Comparison of ENCODE assay signal across 8 mouse cellular contexts in genomic region chr11:106214856-106215255, GRCm38 (mm10). TPM values are rescaled to one million over a fixed set of nuclear protein-coding genes. Genes with fewer than 3 reads are reported as not detected.
DNase-seq lines count a peak whose midpoint lies in the region; ATAC-seq and TF ChIP-seq lines count a peak whose summit lies in the region.

No protein-coding gene starts in this region.

- ATAC-seq in kidney, embryonic 16.5 days (ENCODE audit: low FRiP score, low TSS enrichment), result no peak
- ATAC-seq in embryonic facial prominence, embryonic 11.5 days (replicated peaks; ENCODE audit: insufficient number of reproducible peaks, low FRiP score, low TSS enrichment, low read depth), result no peak
- no peak for ATAC-seq in hindbrain, embryonic 14.5 days (ENCODE audit: low FRiP score)
- no peak for ATAC-seq in midbrain, embryonic 14.5 days (ENCODE audit: low FRiP score, low TSS enrichment)

- TF ChIP-seq POLR2A in kidney, adult 2 months (IDR thresholded peaks at IDR 0.05; ENCODE audit: low read depth, low read length), result no peak
- no peak for TF ChIP-seq POLR2A in thymus, adult 2 months (IDR thresholded peaks at IDR 0.05; ENCODE audit: control insufficient read depth, extremely low read depth, insufficient read depth, low read length, poor library complexity)

- peak overlapping the region; percentile 73 for H3K4me2 ChIP-seq in kidney, embryonic 16.5 days (replicated peaks; ENCODE audit: low read depth, low read length)
- H3K4me2 ChIP-seq in embryonic facial prominence, embryonic 11.5 days (ENCODE audit: low read depth, low read length), result no peak overlapping the region; the same call in 1 of the 2 replicates
- H3K4me2 ChIP-seq in hindbrain, embryonic 14.5 days (replicated peaks), result peak overlapping the region; percentile 77
- peak overlapping the region; percentile 76 for H3K4me2 ChIP-seq in midbrain, embryonic 14.5 days (ENCODE audit: low read length)

- no peaks in the 10 kb centered on the region for H3K9me3 ChIP-seq in kidney, embryonic 16.5 days (ENCODE audit: low read length)
- no peaks in the 10 kb centered on the region for H3K9me3 ChIP-seq in embryonic facial prominence, embryonic 11.5 days (replicated peaks; ENCODE audit: control insufficient read depth, low read length)
- no peaks in the 10 kb centered on the region for H3K9me3 ChIP-seq in hindbrain, embryonic 14.5 days (ENCODE audit: control insufficient read depth, low read length)
- no peaks in the 10 kb centered on the region for H3K9me3 ChIP-seq in midbrain, embryonic 14.5 days (ENCODE audit: control insufficient read depth, low read length)

- no peak overlapping the region for H3K9ac ChIP-seq in kidney, embryonic 16.5 days (replicated peaks; ENCODE audit: low read length)
- H3K9ac ChIP-seq in embryonic facial prominence, embryonic 11.5 days (replicated peaks; ENCODE audit: low read length), result no peak overlapping the region
- peak overlapping the region; percentile 99; the same call in 1 of the 2 replicates for H3K9ac ChIP-seq in hindbrain, embryonic 14.5 days
- no peak overlapping the region; the same call in 1 of the 2 replicates for H3K9ac ChIP-seq in midbrain, embryonic 14.5 days (replicated peaks; ENCODE audit: low read length)

- WGBS in kidney, embryonic 16.5 days, result 93% methylated on average over 5 of the region's 5 CpGs
- WGBS in kidney, adult 2 months, result 84% methylated on average over 5 of the region's 5 CpGs
- 91% methylated on average over 5 of the region's 5 CpGs for WGBS in embryonic facial prominence, embryonic 11.5 days
- WGBS in hindbrain, embryonic 14.5 days, result 91% methylated on average over 5 of the region's 5 CpGs
- WGBS in midbrain, embryonic 14.5 days, result 91% methylated on average over 5 of the region's 5 CpGs
- 94% methylated on average over 5 of the region's 5 CpGs for WGBS in thymus, adult 2 months

- no peaks in the 10 kb centered on the region for H3K27me3 ChIP-seq in kidney, embryonic 16.5 days (ENCODE audit: insufficient read depth, low read length)
- no peaks in the 10 kb centered on the region for H3K27me3 ChIP-seq in kidney, adult 2 months (replicated peaks; ENCODE audit: control insufficient read depth, insufficient read depth, low read length)
- H3K27me3 ChIP-seq in embryonic facial prominence, embryonic 11.5 days (ENCODE audit: control insufficient read depth, insufficient read depth, low read length), result no peaks in the 10 kb centered on the region
- no peaks in the 10 kb centered on the region for H3K27me3 ChIP-seq in hindbrain, embryonic 14.5 days (ENCODE audit: control insufficient read depth, insufficient read depth, low read length)
- H3K27me3 ChIP-seq in midbrain, embryonic 14.5 days (ENCODE audit: control insufficient read depth, insufficient read depth, low read length), result no peaks in the 10 kb centered on the region
- H3K27me3 ChIP-seq in thymus, adult 2 months (ENCODE audit: control insufficient read depth, insufficient read depth, low read length), result no peaks in the 10 kb centered on the region

- no peak for DNase-seq in kidney, adult 2 months
- DNase-seq in embryonic facial prominence, embryonic 11.5 days (ENCODE audit: low spot score), result no peak
- DNase-seq in hindbrain, embryonic 14.5 days (ENCODE audit: low spot score), result no peak
- no peak for DNase-seq in midbrain, embryonic 14.5 days
- no peak for DNase-seq in urinary bladder, postnatal 4 days (ENCODE audit: low spot score in 2 of 2)
- no peak for DNase-seq in thymus, adult 2 months
- no peak for DNase-seq in frontal cortex, postnatal 14 days (ENCODE audit: low spot score in 2 of 2)

- H3K4me3 ChIP-seq in kidney, embryonic 16.5 days (ENCODE audit: low read length), result peak overlapping the region; percentile 90; the same call in 1 of the 2 replicates
- no peak overlapping the region for H3K4me3 ChIP-seq in kidney, adult 2 months (ENCODE audit: insufficient read depth, low read depth, low read length)
- H3K4me3 ChIP-seq in embryonic facial prominence, embryonic 11.5 days (ENCODE audit: low read depth, low read length), result peak overlapping the region; percentile 97; the same call in 1 of the 2 replicates
- H3K4me3 ChIP-seq in hindbrain, embryonic 14.5 days (replicated peaks; ENCODE audit: low read length), result peak overlapping the region; percentile 99; the same call in 1 of the 2 replicates
- peak overlapping the region; percentile 96; the same call in 1 of the 2 replicates for H3K4me3 ChIP-seq in midbrain, embryonic 14.5 days (replicated peaks; ENCODE audit: low read depth, low read length)
- H3K4me3 ChIP-seq in thymus, adult 2 months (ENCODE audit: control insufficient read depth, insufficient read depth, low read length), result no peak overlapping the region

- TF ChIP-seq CTCF in kidney, adult 2 months (conservative IDR thresholded peaks at IDR 0.05; ENCODE audit: insufficient read depth, insufficient read length, low read depth, low read length), result no peak
- no peak for TF ChIP-seq CTCF in thymus, adult 2 months (IDR thresholded peaks at IDR 0.05; ENCODE audit: borderline replicate concordance, control insufficient read depth, extremely low read depth, insufficient read depth, low read length, poor library complexity)

- H3K36me3 ChIP-seq in kidney, embryonic 16.5 days (ENCODE audit: insufficient read depth, low read length), result peaks cover 23% of the 10 kb centered on the region
- peaks cover 9% of the 10 kb centered on the region for H3K36me3 ChIP-seq in kidney, adult 2 months (ENCODE audit: control insufficient read depth, insufficient read depth, low read length)
- H3K36me3 ChIP-seq in embryonic facial prominence, embryonic 11.5 days (replicated peaks; ENCODE audit: control insufficient read depth, insufficient read depth, low read depth, low read length), result peaks cover 2% of the 10 kb centered on the region
- peaks cover 33% of the 10 kb centered on the region for H3K36me3 ChIP-seq in hindbrain, embryonic 14.5 days (replicated peaks; ENCODE audit: control insufficient read depth, insufficient read depth)
- peaks cover 32% of the 10 kb centered on the region for H3K36me3 ChIP-seq in midbrain, embryonic 14.5 days (ENCODE audit: control insufficient read depth, insufficient read depth, low read length)
- H3K36me3 ChIP-seq in thymus, adult 2 months (ENCODE audit: control insufficient read depth, insufficient read depth, low read length), result peaks cover 18% of the 10 kb centered on the region

- no peak overlapping the region for H3K27ac ChIP-seq in kidney, embryonic 16.5 days (ENCODE audit: low read length)
- H3K27ac ChIP-seq in kidney, adult 2 months (ENCODE audit: insufficient read depth, low read depth, low read length), result no peak overlapping the region
- no peak overlapping the region for H3K27ac ChIP-seq in embryonic facial prominence, embryonic 11.5 days (replicated peaks; ENCODE audit: low read depth, low read length)
- H3K27ac ChIP-seq in hindbrain, embryonic 14.5 days, result no peak overlapping the region
- H3K27ac ChIP-seq in midbrain, embryonic 14.5 days (replicated peaks; ENCODE audit: low read depth, low read length), result no peak overlapping the region
- H3K27ac ChIP-seq in thymus, adult 2 months (ENCODE audit: control insufficient read depth, insufficient read depth, low read length), result no peak overlapping the region

- H3K4me1 ChIP-seq in kidney, embryonic 16.5 days (ENCODE audit: insufficient read depth, low read length), result peaks cover 24% of the 10 kb centered on the region
- peaks cover 12% of the 10 kb centered on the region; the same call in 1 of the 2 replicates for H3K4me1 ChIP-seq in kidney, adult 2 months (ENCODE audit: control insufficient read depth, insufficient read depth, low read length)
- H3K4me1 ChIP-seq in embryonic facial prominence, embryonic 11.5 days (ENCODE audit: control insufficient read depth, insufficient read depth, low read length), result no peaks in the 10 kb centered on the region
- peaks cover 31% of the 10 kb centered on the region for H3K4me1 ChIP-seq in hindbrain, embryonic 14.5 days (replicated peaks; ENCODE audit: control insufficient read depth, insufficient read depth, low read length)
- peaks cover 29% of the 10 kb centered on the region for H3K4me1 ChIP-seq in midbrain, embryonic 14.5 days (ENCODE audit: control insufficient read depth, insufficient read depth, low read length)
- peaks cover 9% of the 10 kb centered on the region; the same call in 1 of the 2 replicates for H3K4me1 ChIP-seq in thymus, adult 2 months (replicated peaks; ENCODE audit: control insufficient read depth, insufficient read depth, low read length)

RNA-seq across cellular contexts. Expression of gene Ccdc47, which starts 1.3 kb away (rescaled TPM):
- polyA plus RNA-seq in kidney, embryonic 16.5 days (2015; fragmentation: Nextera tagmentation; extraction: Ambion mirVana), result 96.0 and 101 TPM in 2 replicates
- polyA plus RNA-seq in kidney, adult 2 months (2012; rRNA removed), result 14.0 and 20.6 TPM in 2 replicates
- 65.3 and 70.5 TPM in 2 replicates for polyA plus RNA-seq in embryonic facial prominence, embryonic 11.5 days (2014; fragmentation: Nextera tagmentation; extraction: Ambion mirVana)
- 76.6 and 94.5 TPM in 2 replicates for polyA plus RNA-seq in hindbrain, embryonic 14.5 days (2014; fragmentation: Nextera tagmentation; extraction: Ambion mirVana)
- polyA plus RNA-seq in midbrain, embryonic 14.5 days (2014; fragmentation: Nextera tagmentation; extraction: Ambion mirVana), result 48.7 and 87.5 TPM in 2 replicates
- 15.5 and 16.9 TPM in 2 replicates for polyA plus RNA-seq in thymus, adult 2 months (2012; rRNA removed)

RNA-seq across cellular contexts. Expression of gene Ddx42, which starts 1.9 kb away (rescaled TPM):
- polyA plus RNA-seq in kidney, embryonic 16.5 days (2015; fragmentation: Nextera tagmentation; extraction: Ambion mirVana), result 81.5 and 88.1 TPM in 2 replicates
- 8.3 and 10.0 TPM in 2 replicates for polyA plus RNA-seq in kidney, adult 2 months (2012; rRNA removed)
- 95.4 and 102 TPM in 2 replicates for polyA plus RNA-seq in embryonic facial prominence, embryonic 11.5 days (2014; fragmentation: Nextera tagmentation; extraction: Ambion mirVana)
- 78.0 and 82.2 TPM in 2 replicates for polyA plus RNA-seq in hindbrain, embryonic 14.5 days (2014; fragmentation: Nextera tagmentation; extraction: Ambion mirVana)
- 56.3 and 88.3 TPM in 2 replicates for polyA plus RNA-seq in midbrain, embryonic 14.5 days (2014; fragmentation: Nextera tagmentation; extraction: Ambion mirVana)
- polyA plus RNA-seq in thymus, adult 2 months (2012; rRNA removed), result 16.7 and 19.9 TPM in 2 replicates

RNA-seq across cellular contexts. Expression of gene Strada, which starts 12.9 kb away (rescaled TPM):
- polyA plus RNA-seq in kidney, embryonic 16.5 days (2015; fragmentation: Nextera tagmentation; extraction: Ambion mirVana), result 32.1 and 33.3 TPM in 2 replicates
- polyA plus RNA-seq in kidney, adult 2 months (2012; rRNA removed), result 28.4 and 28.5 TPM in 2 replicates
- polyA plus RNA-seq in embryonic facial prominence, embryonic 11.5 days (2014; fragmentation: Nextera tagmentation; extraction: Ambion mirVana), result 33.4 and 35.8 TPM in 2 replicates
- polyA plus RNA-seq in hindbrain, embryonic 14.5 days (2014; fragmentation: Nextera tagmentation; extraction: Ambion mirVana), result 27.4 and 30.1 TPM in 2 replicates
- 30.0 and 30.5 TPM in 2 replicates for polyA plus RNA-seq in midbrain, embryonic 14.5 days (2014; fragmentation: Nextera tagmentation; extraction: Ambion mirVana)
- 40.3 and 40.5 TPM in 2 replicates for polyA plus RNA-seq in thymus, adult 2 months (2012; rRNA removed)

RNA-seq across cellular contexts. Expression of gene Ftsj3, which starts 41.0 kb away (rescaled TPM):
- 60.5 and 60.7 TPM in 2 replicates for polyA plus RNA-seq in kidney, embryonic 16.5 days (2015; fragmentation: Nextera tagmentation; extraction: Ambion mirVana)
- polyA plus RNA-seq in kidney, adult 2 months (2012; rRNA removed), result 11.7 TPM in 2 replicates
- polyA plus RNA-seq in embryonic facial prominence, embryonic 11.5 days (2014; fragmentation: Nextera tagmentation; extraction: Ambion mirVana), result 76.2 and 80.5 TPM in 2 replicates
- polyA plus RNA-seq in hindbrain, embryonic 14.5 days (2014; fragmentation: Nextera tagmentation; extraction: Ambion mirVana), result 31.4 and 31.9 TPM in 2 replicates
- 22.0 and 30.2 TPM in 2 replicates for polyA plus RNA-seq in midbrain, embryonic 14.5 days (2014; fragmentation: Nextera tagmentation; extraction: Ambion mirVana)
- polyA plus RNA-seq in thymus, adult 2 months (2012; rRNA removed), result 23.7 and 25.3 TPM in 2 replicates

RNA-seq across cellular contexts. Expression of gene Psmc5, which starts 41.1 kb away (rescaled TPM):
- polyA plus RNA-seq in kidney, embryonic 16.5 days (2015; fragmentation: Nextera tagmentation; extraction: Ambion mirVana), result 312 and 314 TPM in 2 replicates
- polyA plus RNA-seq in kidney, adult 2 months (2012; rRNA removed), result 52.5 and 66.9 TPM in 2 replicates
- polyA plus RNA-seq in embryonic facial prominence, embryonic 11.5 days (2014; fragmentation: Nextera tagmentation; extraction: Ambion mirVana), result 389 and 396 TPM in 2 replicates
- polyA plus RNA-seq in hindbrain, embryonic 14.5 days (2014; fragmentation: Nextera tagmentation; extraction: Ambion mirVana), result 282 and 287 TPM in 2 replicates
- polyA plus RNA-seq in midbrain, embryonic 14.5 days (2014; fragmentation: Nextera tagmentation; extraction: Ambion mirVana), result 265 and 286 TPM in 2 replicates
- polyA plus RNA-seq in thymus, adult 2 months (2012; rRNA removed), result 53.9 and 56.1 TPM in 2 replicates

Comparison
In these comparisons a context has a peak if more than half of its experiments do, and no peak if none do; other contexts are left out.
1. H3K4me3 ChIP-seq: peak in kidney, embryonic 16.5 days (single experiment), embryonic facial prominence, embryonic 11.5 days (single experiment), hindbrain, embryonic 14.5 days (single experiment) and midbrain, embryonic 14.5 days (single experiment); none in kidney, adult 2 months (single experiment) and thymus, adult 2 months (single experiment).